Mouse (Mus musculus) kidney, postnatal 0 days (tissue): ENCODE measurements around the gene Gm5475. TPM values are rescaled to one million over a fixed set of nuclear protein-coding genes. Genes with fewer than 3 reads are reported as not detected.
A peak's percentile ranks its signal among the peaks of the same experiment; 100 is the strongest.

Experiments used
- ATAC-seq: fragments of 200-750 bp; cut with Nextera tagmentation; replicated peaks from 2 replicates; pipeline ENCODE4 v1.8.0; 2017; ENCODE audit warnings: low read depth, moderate number of reproducible peaks, moderate TSS enrichment, moderate library complexity; ENCODE audit not compliant: low FRiP score
- DNase-seq: peaks from one replicate; pipeline ENCODE4 v3.0.0-alpha.2; 2016; ENCODE audit warnings: low spot score
- H3K27ac ChIP-seq: fragments of 300-500 bp; sonication (generic); 2 replicates; pipeline ENCODE4 v1.5.1; 2014; ENCODE audit warnings: mild to moderate bottlenecking
- H3K27me3 ChIP-seq: fragments of 300-500 bp; sonication (generic); 2 replicates; pipeline ENCODE4 v1.6.1; 2014; ENCODE audit warnings: low read length, mixed read lengths; ENCODE audit not compliant: insufficient read depth
- H3K36me3 ChIP-seq: fragments of 300-500 bp; sonication (generic); 2 replicates; pipeline ENCODE4 v1.6.1; 2014; ENCODE audit warnings: low read length, mixed read lengths; ENCODE audit not compliant: insufficient read depth
- H3K4me1 ChIP-seq: fragments of 300-500 bp; sonication (generic); replicated peaks from 2 replicates; pipeline ENCODE4 v1.6.1; 2014; ENCODE audit warnings: antibody characterized with exemption, low read length, mixed read lengths; ENCODE audit not compliant: insufficient read depth
- H3K4me2 ChIP-seq: fragments of 300-500 bp; sonication (generic); 2 replicates; pipeline ENCODE4 v1.6.1; 2014; ENCODE audit warnings: mild to moderate bottlenecking, low read length, moderate library complexity, mixed read lengths
- H3K4me3 ChIP-seq: fragments of 300-500 bp; sonication (generic); replicated peaks from 2 replicates; pipeline ENCODE4 v1.5.1; 2014; ENCODE audit warnings: low read depth, low read length
- H3K9ac ChIP-seq: fragments of 300-500 bp; sonication (generic); 2 replicates; pipeline ENCODE4 v1.6.1; 2014; ENCODE audit warnings: low read depth, low read length
- H3K9me3 ChIP-seq: fragments of 300-500 bp; sonication (generic); replicated peaks from 2 replicates; pipeline ENCODE4 v1.6.1; 2016; ENCODE audit warnings: low read length, inconsistent platforms, mixed read lengths
- CTCF ChIP-seq: IDR thresholded peaks from 2 replicates; pipeline ENCODE4 v1.5.1; 2016; ENCODE audit warnings: antibody characterized with exemption, low read depth, mild to moderate bottlenecking, moderate library complexity
- WGBS: fragments of 180-500 bp; shearing (Covaris S2); extraction: QIAGEN DNeasy Blood & Tissue Kit; methylation state at CpG from one replicate; pipeline ENCODE4 v1.1.7; 2014; 5-methylcytosine and 5-hydroxymethylcytosine counted together
- polyA plus RNA-seq: library from polyadenylated mRNA; unstranded; fragments of >200 nt; fragmentation: Nextera tagmentation; extraction: Ambion mirVana; gene quantifications from 2 replicates; pipeline ENCODE4 v1.2.1, GENCODE M21; 2015

Gm5475 gene
- polyA plus RNA-seq, 1 experiment from 2014 or later = 1.5 TPM

- Histone ChIP-seq H3K4me2 (no peak overlapping the region), H3K9ac (no peak overlapping the region), H3K27me3 (no peaks in the 10 kb centered on the region), H3K27ac (no peak overlapping the region), H3K4me1 (no peaks in the 10 kb centered on the region; the same call in 1 of the 2 replicates), H3K9me3 (no peaks in the 10 kb centered on the region), H3K36me3 (no peaks in the 10 kb centered on the region), H3K4me3 (no peak overlapping the region)
- DNase-seq (no peak), ATAC-seq (no peak)
- no peak for TF ChIP-seq CTCF
- 74% methylated on average over 4 of the region's 4 CpGs for whole genome bisulfite sequencing
These were observed 11.3 kb downstream of the Gm5475 start for GRCm38 (mm10) chr15:100433234-100433633.

GRCm38 (mm10) chr15:100436112-100436511 is 14.2 kb downstream of the Gm5475 start:
- no peak overlapping the region for H3K27ac ChIP-seq
- ATAC-seq = no peak
- TF ChIP-seq CTCF = no peak

GRCm38 (mm10) chr15:100436518-100436917 is 14.6 kb downstream of the Gm5475 start:
- Histone ChIP-seq H3K27ac (no peak overlapping the region), H3K4me2 (no peak overlapping the region), H3K36me3 (no peaks in the 10 kb centered on the region), H3K27me3 (no peaks in the 10 kb centered on the region), H3K9ac (no peak overlapping the region), H3K9me3 (no peaks in the 10 kb centered on the region), H3K4me3 (no peak overlapping the region), H3K4me1 (no peaks in the 10 kb centered on the region)
- WGBS = 64% methylated on average over 10 of the region's 10 CpGs
- ATAC-seq (no peak), DNase-seq (no peak)
- no peak for TF ChIP-seq CTCF

More at GRCm38 (mm10) chr15:100436112-100436511, 14.2 kb downstream of the Gm5475 start:
- DNase-seq = no peak
- no peak overlapping the region for H3K4me3 ChIP-seq
- H3K9me3 ChIP-seq = no peaks in the 10 kb centered on the region
- 71% methylated on average over 4 of the region's 4 CpGs for whole genome bisulfite sequencing
- no peaks in the 10 kb centered on the region for H3K36me3 ChIP-seq
- H3K27me3 ChIP-seq = no peaks in the 10 kb centered on the region
- H3K4me2 ChIP-seq = no peak overlapping the region
- no peaks in the 10 kb centered on the region for H3K4me1 ChIP-seq
- no peak overlapping the region for H3K9ac ChIP-seq

GRCm38 (mm10) chr15:100443126-100443922 is 21.4 kb downstream of the Gm5475 start:
- no peaks in the 10 kb centered on the region for H3K27me3 ChIP-seq
- H3K4me2 ChIP-seq = peak overlapping the region; percentile 61
- peak; percentile 97 for DNase-seq
- TF ChIP-seq CTCF = no peak
- peak overlapping the region; percentile 33 for H3K4me3 ChIP-seq
- no peaks in the 10 kb centered on the region for H3K9me3 ChIP-seq
- H3K4me1 ChIP-seq = no peaks in the 10 kb centered on the region
- H3K27ac ChIP-seq = peak overlapping the region; percentile 80
- peak overlapping the region; percentile 46; the same call in 1 of the 2 replicates for H3K9ac ChIP-seq
- ATAC-seq = peak; percentile 90
- WGBS = 5% methylated on average over 21 of the region's 31 CpGs
- no peaks in the 10 kb centered on the region for H3K36me3 ChIP-seq

GRCm38 (mm10) chr15:100446887-100447286 is 24.9 kb downstream of the Gm5475 start:
- Histone ChIP-seq H3K4me3 (no peak overlapping the region), H3K9me3 (no peaks in the 10 kb centered on the region), H3K27me3 (no peaks in the 10 kb centered on the region), H3K27ac (no peak overlapping the region), H3K4me1 (no peaks in the 10 kb centered on the region), H3K9ac (no peak overlapping the region), H3K36me3 (no peaks in the 10 kb centered on the region), H3K4me2 (no peak overlapping the region)
- 79% methylated on average over 2 of the region's 2 CpGs for WGBS
- ATAC-seq (no peak), DNase-seq (no peak)
- TF ChIP-seq CTCF = no peak

- ATAC-seq (no peak), DNase-seq (no peak)
- Histone ChIP-seq H3K9ac (no peak overlapping the region), H3K4me2 (no peak overlapping the region), H3K36me3 (no peaks in the 10 kb centered on the region), H3K4me1 (no peaks in the 10 kb centered on the region), H3K27me3 (no peaks in the 10 kb centered on the region), H3K4me3 (no peak overlapping the region), H3K27ac (no peak overlapping the region), H3K9me3 (no peaks in the 10 kb centered on the region)
- peak; percentile 30 for TF ChIP-seq CTCF
- 76% methylated on average over 4 of the region's 4 CpGs for WGBS
These were observed 26.6 kb downstream of the Gm5475 start for GRCm38 (mm10) chr15:100448572-100448971.

- ATAC-seq (no peak), DNase-seq (no peak)
- H3K27ac ChIP-seq = no peak overlapping the region
- no peak overlapping the region for H3K4me2 ChIP-seq
- H3K9ac ChIP-seq = no peak overlapping the region
- no peaks in the 10 kb centered on the region for H3K27me3 ChIP-seq
- no peak overlapping the region for H3K4me3 ChIP-seq
- 64% methylated on average over 3 of the region's 3 CpGs for WGBS
- H3K9me3 ChIP-seq = no peaks in the 10 kb centered on the region
- TF ChIP-seq CTCF = no peak
- H3K36me3 ChIP-seq = no peaks in the 10 kb centered on the region
- H3K4me1 ChIP-seq = no peaks in the 10 kb centered on the region
These were observed 27.5 kb downstream of the Gm5475 start for GRCm38 (mm10) chr15:100449495-100449894.
